Mouse (Mus musculus): ENCODE data around the gene Rnf10.

DNA sequence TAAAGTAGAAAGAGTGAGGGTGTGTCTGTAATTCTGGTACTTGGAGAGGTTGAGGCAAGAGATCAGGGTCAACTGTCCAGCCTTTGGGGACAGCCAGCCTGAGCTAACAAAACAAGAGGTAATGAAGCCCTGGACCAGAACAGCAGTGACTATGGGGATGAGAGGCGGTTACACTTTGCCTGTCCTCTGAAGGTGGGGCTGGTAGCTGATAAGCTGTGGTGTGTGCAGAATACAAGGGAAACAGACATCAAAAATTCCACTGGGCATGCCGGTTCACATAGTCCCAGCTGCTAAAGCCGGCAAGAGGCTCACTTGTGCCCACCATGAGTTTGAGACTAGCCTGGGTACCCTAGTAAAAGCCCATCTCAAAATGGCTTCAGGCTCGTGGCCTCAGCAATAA is 39.7 kb upstream of the Rnf10 start:
- no peak for TF ChIP-seq CTCF (IDR thresholded peaks at IDR 0.05; ENCODE audit: control insufficient read depth, insufficient read depth, insufficient read length)
- TF ChIP-seq MAX (IDR thresholded peaks at IDR 0.05), result no peak
- no peak for TF ChIP-seq FOSL1 (IDR thresholded peaks at IDR 0.05; ENCODE audit: insufficient read depth, low read length, poor library complexity, severe bottlenecking)
- TF ChIP-seq MYOD1 (IDR thresholded peaks at IDR 0.05; ENCODE audit: control insufficient read depth, insufficient read length, low read depth), result no peak

Measured in C2C12 (cell line).